Mouse (Mus musculus): ENCODE results near the gene AI661453.
A peak's percentile ranks its signal among the peaks of the same experiment; 100 is the strongest.

AI661453 gene

GRCm38 (mm10) chr17:47466284-47466683 lies 29.9 kb downstream of the AI661453 start:
- DNase-seq (ENCODE audit: low spot score in 2 of 2), result no peak

- DNase-seq (ENCODE audit: low spot score in 2 of 2), result no peak
These were observed 31.2 kb downstream of the AI661453 start for GRCm38 (mm10) chr17:47467659-47468058.

- DNase-seq (ENCODE audit: low spot score in 2 of 2), result no peak
These were observed 31.6 kb downstream of the AI661453 start for GRCm38 (mm10) chr17:47468063-47468462.

GRCm38 (mm10) chr17:47468466-47468865 lies 32.1 kb downstream of the AI661453 start:
- DNase-seq (ENCODE audit: low spot score in 2 of 2), result no peak

- no peak for DNase-seq (ENCODE audit: low spot score in 2 of 2)
These were observed 33.2 kb downstream of the AI661453 start for GRCm38 (mm10) chr17:47469642-47470041.

GRCm38 (mm10) chr17:47470121-47470520 lies 33.7 kb downstream of the AI661453 start:
- no peak for DNase-seq (ENCODE audit: low spot score in 2 of 2)

GRCm38 (mm10) chr17:47470686-47471085 lies 34.3 kb downstream of the AI661453 start:
- DNase-seq (ENCODE audit: low spot score in 2 of 2), result no peak

- DNase-seq (ENCODE audit: low spot score in 2 of 2), result peak in 1 of 2 experiments; percentile 17
These were observed 36.3 kb downstream of the AI661453 start for GRCm38 (mm10) chr17:47472435-47473350.

- no peak for DNase-seq (ENCODE audit: low spot score in 2 of 2)
These were observed 37.1 kb downstream of the AI661453 start for GRCm38 (mm10) chr17:47473434-47473974.

- no peak for DNase-seq (ENCODE audit: low spot score in 2 of 2)
These were observed 37.8 kb downstream of the AI661453 start for GRCm38 (mm10) chr17:47474250-47474649.

GRCm38 (mm10) chr17:47475181-47475580 lies 38.8 kb downstream of the AI661453 start:
- no peak for DNase-seq (ENCODE audit: low spot score in 2 of 2)

- DNase-seq (ENCODE audit: low spot score in 2 of 2), result no peak
These were observed 39.3 kb downstream of the AI661453 start for GRCm38 (mm10) chr17:47475714-47476113.

- DNase-seq (ENCODE audit: low spot score in 2 of 2), result no peak
These were observed 43.5 kb downstream of the AI661453 start for GRCm38 (mm10) chr17:47479887-47480286.

GRCm38 (mm10) chr17:47482401-47482800 lies 46.0 kb downstream of the AI661453 start:
- no peak for DNase-seq (ENCODE audit: low spot score in 2 of 2)

GRCm38 (mm10) chr17:47484241-47484921 lies 48.0 kb downstream of the AI661453 start:
- DNase-seq (ENCODE audit: low spot score in 2 of 2), result no peak

- no peak for DNase-seq (ENCODE audit: low spot score in 2 of 2)
These were observed 48.6 kb downstream of the AI661453 start for GRCm38 (mm10) chr17:47484993-47485392.

GRCm38 (mm10) chr17:47485791-47486190 lies 49.4 kb downstream of the AI661453 start:
- no peak for DNase-seq (ENCODE audit: low spot score in 2 of 2)

- no peak for DNase-seq (ENCODE audit: low spot score in 2 of 2)
These were observed 54.4 kb downstream of the AI661453 start for GRCm38 (mm10) chr17:47490791-47491190.

GRCm38 (mm10) chr17:47492731-47493130 lies 56.3 kb downstream of the AI661453 start:
- no peak for DNase-seq (ENCODE audit: low spot score in 2 of 2)

- no peak for DNase-seq (ENCODE audit: low spot score in 2 of 2)
These were observed 57.2 kb downstream of the AI661453 start for GRCm38 (mm10) chr17:47493653-47494052.

GRCm38 (mm10) chr17:47494132-47494531 lies 57.7 kb downstream of the AI661453 start:
- no peak for DNase-seq (ENCODE audit: low spot score in 2 of 2)

GRCm38 (mm10) chr17:47501531-47501930 lies 65.1 kb downstream of the AI661453 start:
- no peak for DNase-seq (ENCODE audit: low spot score in 2 of 2)
